Mouse (Mus musculus) lung, adult 2 months (tissue): Measurements from ENCODE around the gene Mrgprb5.

Experiments used
- CTCF ChIP-seq: fragments of 200-500 bp; IDR thresholded peaks from 2 replicates; pipeline ENCODE4 v1.5.1; 2011; ENCODE audit warnings: mild to moderate bottlenecking, low read length, control low read depth; ENCODE audit not compliant: insufficient read depth
- POLR2A ChIP-seq: fragments of 200-500 bp; IDR thresholded peaks from 2 replicates; pipeline ENCODE4 v1.6.1; 2011; ENCODE audit warnings: low read depth, mild to moderate bottlenecking, control low read depth, low read length, borderline replicate concordance; ENCODE audit errors: extremely low read depth

DNA sequence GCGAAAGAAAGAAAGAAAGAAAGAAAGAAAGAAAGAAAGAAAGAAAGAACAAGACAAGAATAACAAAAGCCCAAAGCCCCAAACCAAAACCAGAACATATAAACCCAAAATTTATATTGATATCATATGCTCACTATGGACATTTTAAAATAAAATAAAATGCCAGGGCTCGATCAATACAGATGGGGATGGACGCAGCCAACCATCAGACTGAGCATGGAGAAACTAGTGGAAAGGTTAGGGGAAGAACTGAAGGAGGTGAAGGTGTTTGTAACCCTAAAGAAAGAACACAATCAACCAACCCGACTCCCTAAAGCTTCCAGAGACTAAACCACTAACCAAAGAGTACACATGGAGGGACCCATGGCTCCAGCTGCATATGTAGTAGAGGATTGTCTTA lies 36.1 kb downstream of the Mrgprb5 start:
- TF ChIP-seq POLR2A = no peak
- no peak for TF ChIP-seq CTCF
